Mouse (Mus musculus) liver, embryonic 13.5 days (tissue): ENCODE measurements around the gene Lama2. TPM values are rescaled to one million over a fixed set of nuclear protein-coding genes. Genes with fewer than 3 reads are reported as not detected.

ENCODE experiments used
- ATAC-seq: fragments of 200-750 bp; cut with Nextera tagmentation; 2 replicates; pipeline ENCODE4 v1.8.0; 2017; ENCODE audit warnings: low read depth, mild to moderate bottlenecking, moderate number of reproducible peaks, moderate library complexity
- DNase-seq: peaks from one replicate; pipeline ENCODE4 v3.0.0; 2022
- H3K27ac ChIP-seq: fragments of 300-500 bp; sonication (generic); 2 replicates; pipeline ENCODE4 v1.5.1; 2015; ENCODE audit warnings: moderate library complexity, mild to moderate bottlenecking, inconsistent platforms
- H3K27me3 ChIP-seq: fragments of 300-500 bp; sonication (generic); 2 replicates; pipeline ENCODE4 v1.6.1; 2015; ENCODE audit warnings: mild to moderate bottlenecking, inconsistent platforms
- H3K36me3 ChIP-seq: fragments of 300-500 bp; sonication (generic); 2 replicates; pipeline ENCODE4 v1.6.1; 2015; ENCODE audit warnings: mild to moderate bottlenecking, inconsistent platforms
- H3K4me1 ChIP-seq: fragments of 300-500 bp; sonication (generic); replicated peaks from 2 replicates; pipeline ENCODE4 v1.6.1; 2015; ENCODE audit warnings: inconsistent platforms
- H3K4me2 ChIP-seq: fragments of 300-500 bp; sonication (generic); 2 replicates; pipeline ENCODE4 v1.6.1; 2015; ENCODE audit warnings: inconsistent platforms, mild to moderate bottlenecking, moderate library complexity
- H3K4me3 ChIP-seq: fragments of 300-500 bp; sonication (generic); replicated peaks from 2 replicates; pipeline ENCODE4 v1.5.1; 2015; ENCODE audit warnings: mild to moderate bottlenecking, inconsistent platforms
- H3K9ac ChIP-seq: fragments of 300-500 bp; sonication (generic); 2 replicates; pipeline ENCODE4 v1.6.1; 2015; ENCODE audit warnings: mild to moderate bottlenecking, inconsistent platforms
- H3K9me3 ChIP-seq: fragments of 300-500 bp; sonication (generic); replicated peaks from 2 replicates; pipeline ENCODE4 v1.6.1; 2016; ENCODE audit warnings: inconsistent platforms
- WGBS: fragments of 180-500 bp; shearing (Covaris S2); methylation state at CpG from one replicate; pipeline ENCODE4 v1.1.7; 2015; ENCODE audit not compliant: insufficient replicate concordance; 5-methylcytosine and 5-hydroxymethylcytosine counted together
- polyA plus RNA-seq: library from polyadenylated mRNA; unstranded; fragments of >200 nt; fragmentation: Nextera tagmentation; extraction: Ambion mirVana; gene quantifications from 2 replicates; pipeline ENCODE4 v1.2.1, GENCODE M21; 2015

The Lama2 gene
- polyA plus RNA-seq, 1 experiment from 2014 or later = 0.41 TPM

DNA sequence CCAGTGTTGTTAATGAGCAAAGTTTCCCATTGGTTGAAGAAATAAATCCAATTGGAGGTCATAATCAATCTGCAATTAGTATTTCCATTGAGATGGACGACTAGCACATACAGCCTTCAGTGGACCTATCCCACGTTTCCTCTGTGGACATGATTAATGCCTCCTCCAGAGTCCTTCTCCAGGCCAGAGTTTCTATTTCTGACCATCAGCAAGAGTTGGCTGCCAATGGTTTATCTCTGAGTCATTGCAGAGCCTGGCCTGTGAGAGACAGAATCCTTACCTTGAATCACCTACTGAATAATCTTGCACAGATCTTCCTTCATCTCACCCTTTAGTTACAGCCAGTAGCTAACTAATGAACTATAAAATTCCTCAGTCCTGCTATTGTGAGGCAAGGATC lies 86.3 kb downstream of the Lama2 start:
- Histone ChIP-seq H3K9ac (no peak overlapping the region), H3K9me3 (no peaks in the 10 kb centered on the region), H3K27me3 (no peaks in the 10 kb centered on the region), H3K4me1 (no peaks in the 10 kb centered on the region), H3K4me2 (no peak overlapping the region), H3K36me3 (no peaks in the 10 kb centered on the region), H3K4me3 (no peak overlapping the region), H3K27ac (no peak overlapping the region)
- DNase-seq (no peak), ATAC-seq (no peak)
- WGBS = 41% methylated on average over 2 of the region's 2 CpGs

DNA sequence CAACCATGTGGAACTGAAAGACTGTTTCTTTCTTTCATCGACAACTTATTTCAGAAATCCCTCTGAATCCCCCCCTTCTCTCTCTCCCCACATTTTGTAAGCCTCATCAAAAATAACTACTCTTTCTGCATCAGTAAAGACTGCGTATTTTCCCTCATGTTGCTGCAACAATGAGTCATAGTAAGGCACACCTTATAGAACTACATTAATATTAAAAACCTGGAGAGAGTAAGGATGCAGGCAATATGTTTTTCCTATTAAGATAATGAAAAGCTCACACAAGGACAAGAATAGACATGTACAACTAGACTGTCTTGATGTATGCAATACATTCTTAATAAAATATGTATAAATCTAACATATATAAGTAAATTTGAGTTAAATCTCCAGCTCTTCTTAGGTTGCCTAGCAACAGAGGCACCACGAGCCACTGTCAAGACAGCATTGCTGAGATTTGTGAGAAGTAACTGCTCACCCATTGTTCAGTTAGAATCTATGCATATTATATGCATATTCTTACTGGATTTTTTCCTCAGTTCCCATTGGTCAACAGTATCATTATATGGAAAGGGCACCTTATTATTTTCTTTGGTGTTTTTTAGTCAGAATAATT lies 110.6 kb downstream of the Lama2 start:
- H3K27ac ChIP-seq = no peak overlapping the region
- 57% methylated on average over 3 of the region's 3 CpGs for WGBS
- no peaks in the 10 kb centered on the region for H3K4me1 ChIP-seq
- H3K4me2 ChIP-seq = no peak overlapping the region
- DNase-seq (no peak), ATAC-seq (no peak)
- no peaks in the 10 kb centered on the region for H3K9me3 ChIP-seq
- H3K27me3 ChIP-seq = no peaks in the 10 kb centered on the region
- no peak overlapping the region for H3K4me3 ChIP-seq
- H3K36me3 ChIP-seq = no peaks in the 10 kb centered on the region
- no peak overlapping the region for H3K9ac ChIP-seq

DNA sequence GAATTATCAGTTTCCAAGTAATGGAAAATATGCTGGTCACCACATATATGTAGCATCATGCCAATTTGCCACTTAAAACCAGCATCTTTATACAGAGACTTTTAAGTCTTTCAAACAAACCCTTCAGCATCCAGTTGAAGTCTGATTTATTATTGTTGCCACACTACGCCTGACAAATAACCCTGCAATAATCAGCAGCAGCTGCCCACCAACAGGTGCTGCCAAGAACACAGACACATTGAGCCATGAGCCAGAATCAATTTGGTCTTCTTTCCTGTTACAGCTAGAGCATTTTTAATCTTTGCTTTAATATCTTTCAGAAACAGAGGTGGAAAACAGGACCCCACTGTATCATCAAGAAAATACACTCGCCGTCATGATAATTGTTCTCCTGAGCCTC lies 118.7 kb downstream of the Lama2 start:
- ATAC-seq = no peak
- no peaks in the 10 kb centered on the region for H3K4me1 ChIP-seq
- no peak overlapping the region for H3K4me3 ChIP-seq
- 66% methylated on average over 3 of the region's 3 CpGs for WGBS
- H3K27ac ChIP-seq = no peak overlapping the region
- DNase-seq = no peak
- no peaks in the 10 kb centered on the region for H3K9me3 ChIP-seq
- H3K27me3 ChIP-seq = no peaks in the 10 kb centered on the region
- H3K36me3 ChIP-seq = no peaks in the 10 kb centered on the region
- H3K4me2 ChIP-seq = no peak overlapping the region
- H3K9ac ChIP-seq = no peak overlapping the region

DNA sequence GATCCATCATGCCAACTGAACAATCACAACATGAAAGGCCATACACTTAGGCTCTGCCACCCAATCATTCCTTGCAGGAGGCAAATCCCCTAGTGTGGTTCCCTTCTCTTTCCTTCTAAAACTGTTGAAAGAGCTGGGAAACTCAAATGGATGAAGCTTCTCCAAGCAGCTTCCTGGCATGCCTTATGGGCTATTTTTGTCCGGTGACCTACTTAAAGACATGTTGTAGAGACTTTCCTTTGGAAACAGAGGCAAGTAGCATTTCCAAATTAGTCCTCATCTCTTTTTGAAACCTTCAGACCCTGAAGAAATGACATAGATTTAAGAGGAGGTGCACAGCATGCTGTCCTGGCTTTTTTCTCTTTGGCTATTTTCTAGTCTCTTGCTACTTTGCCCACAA lies 131.1 kb downstream of the Lama2 start:
- Histone ChIP-seq H3K4me2 (no peak overlapping the region), H3K36me3 (no peaks in the 10 kb centered on the region), H3K9me3 (no peaks in the 10 kb centered on the region), H3K4me1 (no peaks in the 10 kb centered on the region), H3K4me3 (no peak overlapping the region), H3K27ac (no peak overlapping the region), H3K27me3 (no peaks in the 10 kb centered on the region), H3K9ac (no peak overlapping the region)
- 58% methylated on average over 1 of the region's 1 CpGs for WGBS
- no peak for ATAC-seq
- no peak for DNase-seq

DNA sequence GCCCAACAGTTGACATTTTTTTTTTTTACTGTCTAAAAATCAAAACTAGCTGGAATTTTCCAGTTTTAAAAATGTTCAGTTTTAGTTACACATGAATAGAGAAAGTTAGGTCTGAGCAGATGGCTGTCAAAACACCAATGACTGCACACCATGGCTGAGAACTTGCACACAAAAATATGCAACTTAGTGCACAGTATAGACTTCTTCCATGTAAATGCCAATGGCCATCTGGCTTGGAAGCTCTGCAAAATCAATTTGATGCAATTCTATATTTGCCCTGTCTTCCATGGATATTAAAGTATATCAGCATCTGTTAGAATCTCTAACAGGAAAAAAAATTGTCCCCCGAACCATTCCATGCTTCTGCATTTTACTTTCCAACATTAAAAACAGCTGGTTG lies 135.5 kb downstream of the Lama2 start:
- ATAC-seq (no peak), DNase-seq (no peak)
- H3K27me3 ChIP-seq = no peaks in the 10 kb centered on the region
- no peak overlapping the region for H3K4me3 ChIP-seq
- H3K9me3 ChIP-seq = no peaks in the 10 kb centered on the region
- H3K36me3 ChIP-seq = no peaks in the 10 kb centered on the region
- H3K9ac ChIP-seq = no peak overlapping the region
- no peak overlapping the region for H3K27ac ChIP-seq
- no peak overlapping the region for H3K4me2 ChIP-seq
- H3K4me1 ChIP-seq = no peaks in the 10 kb centered on the region
- WGBS = 64% methylated on average over 1 of the region's 1 CpGs

DNA sequence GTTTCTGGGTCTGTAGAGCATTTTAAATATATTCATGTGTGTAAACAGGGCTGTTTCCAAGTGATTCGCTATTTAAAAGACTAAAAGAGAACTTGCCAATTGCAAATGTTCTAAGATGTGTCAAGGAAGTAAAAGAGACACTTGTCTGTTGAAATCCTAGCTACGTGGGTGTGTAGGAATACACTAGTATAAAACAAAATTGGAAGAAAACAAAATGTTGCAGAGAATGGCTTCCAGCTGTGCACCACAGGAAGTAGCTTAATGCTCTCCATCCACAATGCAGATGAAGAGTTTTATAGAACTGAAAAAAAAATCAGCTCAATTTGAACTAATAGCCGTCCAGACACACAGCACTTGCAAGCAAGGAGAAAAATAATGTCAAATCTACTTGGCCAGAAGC lies 144.0 kb downstream of the Lama2 start:
- ATAC-seq (no peak), DNase-seq (no peak)
- Histone ChIP-seq H3K9ac (no peak overlapping the region), H3K27ac (no peak overlapping the region), H3K27me3 (no peaks in the 10 kb centered on the region), H3K9me3 (no peaks in the 10 kb centered on the region), H3K4me2 (no peak overlapping the region), H3K4me3 (no peak overlapping the region), H3K36me3 (no peaks in the 10 kb centered on the region), H3K4me1 (no peaks in the 10 kb centered on the region)
- 38% methylated on average over 3 of the region's 3 CpGs for WGBS

DNA sequence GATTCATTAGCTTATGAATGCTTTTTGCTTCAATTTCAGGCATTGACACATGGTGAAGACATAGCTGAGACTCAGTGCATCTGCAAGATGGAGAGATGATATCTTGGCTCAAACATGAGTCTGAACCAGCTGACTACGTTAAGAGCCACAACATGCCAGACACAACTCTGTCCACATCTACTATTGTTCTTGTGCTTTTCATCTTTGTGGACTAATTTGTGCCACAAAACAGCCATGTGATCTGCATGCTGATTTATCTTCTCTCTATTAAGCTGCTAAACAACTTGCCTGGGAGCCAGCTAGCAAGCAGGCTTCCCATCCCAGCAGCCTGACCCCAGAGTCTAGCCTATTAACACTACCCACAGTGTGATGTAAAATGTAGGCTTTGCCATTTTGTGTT lies 151.3 kb downstream of the Lama2 start:
- Histone ChIP-seq H3K9me3 (no peaks in the 10 kb centered on the region), H3K4me2 (no peak overlapping the region), H3K9ac (no peak overlapping the region), H3K27ac (no peak overlapping the region), H3K4me1 (no peaks in the 10 kb centered on the region), H3K36me3 (no peaks in the 10 kb centered on the region), H3K4me3 (no peak overlapping the region), H3K27me3 (no peaks in the 10 kb centered on the region)
- no peak for DNase-seq
- 57% methylated on average over 1 of the region's 1 CpGs for WGBS
- no peak for ATAC-seq

DNA sequence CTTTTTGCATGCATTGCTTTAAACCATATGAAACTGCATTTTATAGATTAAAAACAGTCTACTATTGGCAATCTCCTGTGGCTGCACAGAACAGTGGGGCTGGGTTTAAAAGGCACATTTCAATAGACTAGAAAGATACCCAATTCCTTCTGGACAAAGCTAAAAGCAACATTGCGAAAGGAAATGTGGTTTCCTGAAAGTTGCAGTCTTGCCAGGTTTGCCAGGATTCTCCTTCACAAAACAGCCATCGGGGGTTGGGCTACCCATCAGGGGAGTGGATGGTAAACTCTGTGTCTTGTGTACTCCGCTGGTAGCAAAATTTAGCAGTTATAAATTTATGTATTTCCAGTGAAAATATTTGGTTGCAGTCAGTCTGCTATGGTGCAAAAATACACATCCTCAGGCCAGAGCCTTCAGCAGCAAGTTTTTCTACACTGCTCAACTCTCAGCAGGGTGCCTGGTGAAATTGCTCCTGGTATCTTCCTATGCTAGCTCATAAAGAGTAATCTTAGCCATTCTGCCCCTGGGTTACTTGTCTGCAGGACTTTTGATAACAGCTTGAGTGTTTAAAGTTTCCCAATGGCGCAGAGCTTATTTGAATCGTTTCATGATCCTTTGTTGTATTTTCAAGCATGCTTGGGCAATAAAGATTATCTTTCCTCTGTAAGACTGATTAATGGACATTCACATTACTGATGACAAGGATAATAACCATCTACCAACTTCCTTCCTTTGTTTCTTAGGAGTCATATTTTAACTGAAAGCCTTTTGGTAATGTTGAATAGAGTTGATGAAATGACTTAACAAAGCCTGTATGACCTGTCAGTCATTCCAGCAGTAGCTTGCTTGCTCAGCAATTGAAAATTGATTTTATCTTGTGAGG lies 205.7 kb downstream of the Lama2 start:
- Histone ChIP-seq H3K9ac (no peak overlapping the region), H3K36me3 (no peaks in the 10 kb centered on the region), H3K9me3 (no peaks in the 10 kb centered on the region), H3K27me3 (no peaks in the 10 kb centered on the region), H3K4me2 (no peak overlapping the region), H3K4me1 (no peaks in the 10 kb centered on the region), H3K27ac (no peak overlapping the region), H3K4me3 (no peak overlapping the region)
- DNase-seq (no peak), ATAC-seq (no peak)
- WGBS = 51% methylated on average over 5 of the region's 5 CpGs

DNA sequence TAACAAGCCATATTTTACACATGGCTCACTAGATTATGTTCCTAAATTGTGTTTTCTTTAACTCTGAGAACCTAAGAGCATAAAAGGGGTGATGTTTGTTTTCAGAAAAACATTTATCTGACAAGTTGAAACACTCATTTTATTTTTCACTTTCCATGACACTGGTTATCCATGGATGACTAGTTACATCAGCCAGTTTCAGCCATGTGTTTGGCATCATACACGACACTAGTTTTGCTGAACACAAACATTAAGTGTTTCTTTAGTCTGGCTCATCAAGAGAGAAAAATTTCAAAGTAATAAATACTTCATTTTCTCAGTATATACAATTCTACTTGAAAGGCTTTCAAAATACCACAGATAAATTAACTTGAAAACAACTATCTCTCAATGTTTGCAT lies 228.8 kb downstream of the Lama2 start:
- Histone ChIP-seq H3K4me1 (no peaks in the 10 kb centered on the region), H3K4me3 (no peak overlapping the region), H3K4me2 (no peak overlapping the region), H3K9me3 (no peaks in the 10 kb centered on the region), H3K27me3 (no peaks in the 10 kb centered on the region), H3K36me3 (no peaks in the 10 kb centered on the region), H3K9ac (no peak overlapping the region), H3K27ac (no peak overlapping the region)
- WGBS = 44% methylated on average over 1 of the region's 1 CpGs
- DNase-seq (no peak), ATAC-seq (no peak)

DNA sequence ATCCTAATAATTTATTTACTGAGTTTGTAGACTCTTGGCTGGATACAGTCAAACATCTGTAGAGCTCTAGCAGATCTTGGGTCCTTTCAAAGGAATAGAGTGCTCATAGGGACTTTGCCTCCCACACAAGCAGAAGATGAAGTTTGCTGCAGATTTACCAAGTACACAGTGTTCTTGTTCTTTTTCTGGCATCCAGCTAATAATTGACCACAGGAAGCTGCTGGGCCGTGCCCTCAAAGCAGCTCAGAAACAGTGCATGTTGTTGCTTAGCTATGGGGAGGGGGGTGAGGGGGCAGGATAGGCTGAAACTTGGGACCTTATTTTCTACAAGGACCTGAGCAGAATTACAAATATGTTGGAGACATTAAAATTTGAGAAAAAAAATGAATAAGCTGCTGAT lies 232.0 kb downstream of the Lama2 start:
- Histone ChIP-seq H3K36me3 (no peaks in the 10 kb centered on the region), H3K4me2 (no peak overlapping the region), H3K4me1 (no peaks in the 10 kb centered on the region), H3K4me3 (no peak overlapping the region), H3K9ac (no peak overlapping the region), H3K9me3 (no peaks in the 10 kb centered on the region), H3K27me3 (no peaks in the 10 kb centered on the region), H3K27ac (no peak overlapping the region)
- DNase-seq (no peak), ATAC-seq (no peak)
- 29% methylated on average over 1 of the region's 1 CpGs for WGBS

DNA sequence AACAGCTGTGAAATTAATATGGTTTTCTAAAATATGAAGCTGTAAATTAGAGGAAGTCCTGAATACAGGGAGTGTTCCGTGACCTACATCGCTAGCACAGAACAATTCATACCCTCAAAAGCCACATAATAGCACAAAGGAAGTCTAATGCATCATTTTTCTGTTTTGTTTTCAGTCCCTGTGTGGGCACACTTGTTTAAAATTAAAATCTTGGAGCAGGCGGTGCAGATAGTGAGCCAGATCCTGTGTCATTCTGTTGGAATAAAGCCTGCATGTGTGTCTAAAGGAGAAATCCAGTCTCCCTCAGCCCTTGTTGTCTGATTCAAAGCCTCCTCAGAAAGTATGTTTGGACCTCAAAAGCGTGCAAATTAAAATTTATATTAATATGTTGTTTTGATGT lies 234.9 kb downstream of the Lama2 start:
- H3K4me1 ChIP-seq = no peaks in the 10 kb centered on the region
- 59% methylated on average over 4 of the region's 4 CpGs for WGBS
- no peak overlapping the region for H3K9ac ChIP-seq

More for the DNA sequence above, 234.9 kb downstream of the Lama2 start:
- Histone ChIP-seq H3K4me2 (no peak overlapping the region), H3K4me3 (no peak overlapping the region), H3K27me3 (no peaks in the 10 kb centered on the region), H3K9me3 (no peaks in the 10 kb centered on the region), H3K27ac (no peak overlapping the region), H3K36me3 (no peaks in the 10 kb centered on the region)
- DNase-seq (no peak), ATAC-seq (no peak)
